Mouse (Mus musculus): ENCODE measurements around the gene Smurf2. TPM values are rescaled to one million over a fixed set of nuclear protein-coding genes. Genes with fewer than 3 reads are reported as not detected.

Smurf2 gene
- polyA plus RNA-seq, 1 experiment from 2014 or later = 15.1 TPM

GRCm38 (mm10) chr11:106930366-106930765 lies 9.9 kb upstream of the Smurf2 start:
- WGBS = 83% methylated on average over 9 of the region's 9 CpGs
- Histone ChIP-seq H3K9me3 (no peaks in the 10 kb centered on the region), H3K27ac (no peak overlapping the region), H3K4me2 (no peak overlapping the region), H3K27me3 (replicated peaks) (no peaks in the 10 kb centered on the region), H3K9ac (no peak overlapping the region), H3K36me3 (replicated peaks) (no peaks in the 10 kb centered on the region), H3K4me1 (no peaks in the 10 kb centered on the region), H3K4me3 (no peak overlapping the region)
- no peak for ATAC-seq (replicated peaks)

- H3K27me3 ChIP-seq (replicated peaks) = no peaks in the 10 kb centered on the region
- no peak for ATAC-seq (replicated peaks)
- no peaks in the 10 kb centered on the region for H3K9me3 ChIP-seq
- no peak overlapping the region for H3K4me3 ChIP-seq
- H3K4me1 ChIP-seq = no peaks in the 10 kb centered on the region
- WGBS = 59% methylated on average over 2 of the region's 2 CpGs
- no peak overlapping the region for H3K27ac ChIP-seq
- H3K36me3 ChIP-seq (replicated peaks) = no peaks in the 10 kb centered on the region
- no peak overlapping the region for H3K4me2 ChIP-seq
- no peak overlapping the region for H3K9ac ChIP-seq
These were observed 8.4 kb upstream of the Smurf2 start for GRCm38 (mm10) chr11:106928935-106929334.

- Histone ChIP-seq H3K9me3 (no peaks in the 10 kb centered on the region), H3K27me3 (replicated peaks) (no peaks in the 10 kb centered on the region), H3K4me2 (no peak overlapping the region), H3K9ac (no peak overlapping the region), H3K4me1 (no peaks in the 10 kb centered on the region), H3K4me3 (no peak overlapping the region), H3K27ac (no peak overlapping the region), H3K36me3 (replicated peaks) (no peaks in the 10 kb centered on the region)
- 95% methylated on average over 5 of the region's 5 CpGs for WGBS
- ATAC-seq (replicated peaks) = no peak
These were observed 7.4 kb upstream of the Smurf2 start for GRCm38 (mm10) chr11:106927950-106928349.

GRCm38 (mm10) chr11:106927226-106927625 lies 6.7 kb upstream of the Smurf2 start:
- no peaks in the 10 kb centered on the region for H3K36me3 ChIP-seq (replicated peaks)
- ATAC-seq (replicated peaks) = no peak
- no peak overlapping the region for H3K4me2 ChIP-seq
- no peaks in the 10 kb centered on the region for H3K9me3 ChIP-seq
- 95% methylated on average over 5 of the region's 5 CpGs for WGBS
- H3K4me1 ChIP-seq = no peaks in the 10 kb centered on the region
- H3K27ac ChIP-seq = no peak overlapping the region
- no peaks in the 10 kb centered on the region for H3K27me3 ChIP-seq (replicated peaks)
- H3K4me3 ChIP-seq = no peak overlapping the region
- H3K9ac ChIP-seq = no peak overlapping the region

GRCm38 (mm10) chr11:106926732-106927131 lies 6.2 kb upstream of the Smurf2 start:
- Histone ChIP-seq H3K9ac (no peak overlapping the region), H3K9me3 (no peaks in the 10 kb centered on the region), H3K4me1 (no peaks in the 10 kb centered on the region), H3K4me2 (no peak overlapping the region), H3K27me3 (replicated peaks) (no peaks in the 10 kb centered on the region), H3K36me3 (replicated peaks) (no peaks in the 10 kb centered on the region), H3K27ac (no peak overlapping the region), H3K4me3 (no peak overlapping the region)
- WGBS = 80% methylated on average over 4 of the region's 4 CpGs
- ATAC-seq (replicated peaks) = no peak

- under 1% methylated on average over 76 of the region's 87 CpGs for WGBS
- no peaks in the 10 kb centered on the region for H3K9me3 ChIP-seq
- H3K9ac ChIP-seq = peak overlapping the region; percentile 95
- ATAC-seq (replicated peaks) = peak; percentile 87
- no peaks in the 10 kb centered on the region for H3K36me3 ChIP-seq (replicated peaks)
- H3K4me1 ChIP-seq = peaks cover 29% of the 10 kb centered on the region
- H3K27ac ChIP-seq = peak overlapping the region; percentile 95
- no peaks in the 10 kb centered on the region for H3K27me3 ChIP-seq (replicated peaks)
- peak overlapping the region; percentile 90 for H3K4me2 ChIP-seq
- H3K4me3 ChIP-seq = peak overlapping the region; percentile 91
These were observed 634 bp downstream of the Smurf2 start for GRCm38 (mm10) chr11:106919612-106920550.

GRCm38 (mm10) chr11:106918901-106919300 lies 1.6 kb downstream of the Smurf2 start:
- WGBS = 19% methylated on average over 8 of the region's 8 CpGs
- no peak for ATAC-seq (replicated peaks)
- peak overlapping the region; percentile 95 for H3K9ac ChIP-seq
- peak overlapping the region; percentile 91 for H3K4me3 ChIP-seq
- peaks cover 29% of the 10 kb centered on the region for H3K4me1 ChIP-seq
- no peak overlapping the region for H3K27ac ChIP-seq
- H3K36me3 ChIP-seq (replicated peaks) = no peaks in the 10 kb centered on the region
- H3K9me3 ChIP-seq = no peaks in the 10 kb centered on the region
- H3K27me3 ChIP-seq (replicated peaks) = no peaks in the 10 kb centered on the region
- H3K4me2 ChIP-seq = peak overlapping the region; percentile 90

GRCm38 (mm10) chr11:106911257-106911656 lies 9.3 kb downstream of the Smurf2 start:
- Histone ChIP-seq H3K36me3 (replicated peaks) (no peaks in the 10 kb centered on the region), H3K4me2 (no peak overlapping the region), H3K27ac (no peak overlapping the region), H3K4me3 (no peak overlapping the region), H3K9me3 (no peaks in the 10 kb centered on the region), H3K9ac (no peak overlapping the region), H3K4me1 (no peaks in the 10 kb centered on the region), H3K27me3 (replicated peaks) (no peaks in the 10 kb centered on the region)
- ATAC-seq (replicated peaks) = no peak

- ATAC-seq (replicated peaks) = no peak
- Histone ChIP-seq H3K4me2 (no peak overlapping the region), H3K4me1 (no peaks in the 10 kb centered on the region), H3K9me3 (no peaks in the 10 kb centered on the region), H3K27ac (no peak overlapping the region), H3K36me3 (replicated peaks) (no peaks in the 10 kb centered on the region), H3K4me3 (no peak overlapping the region), H3K27me3 (replicated peaks) (no peaks in the 10 kb centered on the region), H3K9ac (no peak overlapping the region)
These were observed 12.5 kb downstream of the Smurf2 start for GRCm38 (mm10) chr11:106908016-106908415.

- ATAC-seq (replicated peaks) = no peak
- 98% methylated on average over 1 of the region's 1 CpGs for WGBS
- H3K27me3 ChIP-seq (replicated peaks) = no peaks in the 10 kb centered on the region
- H3K4me2 ChIP-seq = no peak overlapping the region
- H3K36me3 ChIP-seq (replicated peaks) = no peaks in the 10 kb centered on the region
- H3K4me1 ChIP-seq = no peaks in the 10 kb centered on the region
- no peak overlapping the region for H3K4me3 ChIP-seq
- H3K9ac ChIP-seq = no peak overlapping the region
- no peaks in the 10 kb centered on the region for H3K9me3 ChIP-seq
- no peak overlapping the region for H3K27ac ChIP-seq
These were observed 13.3 kb downstream of the Smurf2 start for GRCm38 (mm10) chr11:106907253-106907652.

GRCm38 (mm10) chr11:106905707-106906106 lies 14.8 kb downstream of the Smurf2 start:
- Histone ChIP-seq H3K27ac (no peak overlapping the region), H3K36me3 (replicated peaks) (no peaks in the 10 kb centered on the region), H3K4me3 (no peak overlapping the region), H3K9ac (no peak overlapping the region), H3K9me3 (no peaks in the 10 kb centered on the region), H3K4me1 (no peaks in the 10 kb centered on the region), H3K4me2 (no peak overlapping the region), H3K27me3 (replicated peaks) (no peaks in the 10 kb centered on the region)
- 96% methylated on average over 4 of the region's 4 CpGs for WGBS
- ATAC-seq (replicated peaks) = no peak

GRCm38 (mm10) chr11:106899804-106900203 lies 20.7 kb downstream of the Smurf2 start:
- Histone ChIP-seq H3K4me1 (no peaks in the 10 kb centered on the region), H3K27me3 (replicated peaks) (no peaks in the 10 kb centered on the region), H3K4me3 (no peak overlapping the region), H3K9me3 (no peaks in the 10 kb centered on the region), H3K4me2 (no peak overlapping the region), H3K27ac (no peak overlapping the region), H3K36me3 (replicated peaks) (no peaks in the 10 kb centered on the region), H3K9ac (no peak overlapping the region)
- no peak for ATAC-seq (replicated peaks)
- 88% methylated on average over 1 of the region's 1 CpGs for WGBS

- Histone ChIP-seq H3K4me2 (no peak overlapping the region), H3K9ac (no peak overlapping the region), H3K27ac (no peak overlapping the region), H3K4me1 (no peaks in the 10 kb centered on the region), H3K27me3 (replicated peaks) (no peaks in the 10 kb centered on the region), H3K9me3 (no peaks in the 10 kb centered on the region), H3K4me3 (no peak overlapping the region), H3K36me3 (replicated peaks) (no peaks in the 10 kb centered on the region)
- 91% methylated on average over 2 of the region's 2 CpGs for WGBS
- ATAC-seq (replicated peaks) = no peak
These were observed 23.9 kb downstream of the Smurf2 start for GRCm38 (mm10) chr11:106896561-106897168.
